Mouse (Mus musculus): ENCODE measurements at regions not wholly inside any gene's neighbourhood (a gene's known extent, or its start where the extent isn't known, plus 50 kb on each side); places are given as distances from the start of the nearest gene placed in this dataset.
"Not testable (repeated sequence)": the region's sequence is repeated elsewhere in the genome, so short reads cannot be mapped to it uniquely, and the experiment has no call there.

- H3K27ac ChIP-seq; intact Hi-C loops (cut with DNase I); H3K4me3 ChIP-seq; DNase-seq: not testable (repeated sequence)
Observed at GRCm38 (mm10) chr1:23316288-23316687, 81.3 kb downstream of the Ogfrl1 start.

DNA sequence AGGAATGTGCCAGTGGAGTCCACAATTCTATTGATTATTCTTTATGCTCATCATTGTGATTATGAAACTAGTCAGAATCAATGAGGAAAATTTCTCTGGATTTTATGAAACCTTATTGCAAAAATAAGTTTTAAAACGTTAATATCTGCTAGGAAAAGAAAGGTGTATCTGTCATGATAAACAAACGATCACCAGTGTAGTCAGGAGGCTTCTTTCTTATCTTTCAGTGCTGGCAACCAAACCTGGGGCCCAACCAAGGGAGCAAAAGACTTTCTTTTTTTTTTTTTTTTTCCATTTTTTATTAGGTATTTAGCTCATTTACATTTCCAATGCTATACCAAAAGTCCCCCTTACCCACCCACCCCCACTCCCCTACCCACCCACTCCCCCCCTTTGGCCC is 82.7 kb downstream of the Ogfrl1 start:
- H3K27ac ChIP-seq; intact Hi-C loops (cut with DNase I); DNase-seq; H3K4me3 ChIP-seq: not testable (repeated sequence)

- H3K27ac ChIP-seq: no peak overlapping the region
- no peak overlapping the region for H3K4me3 ChIP-seq
- intact Hi-C loops (cut with DNase I): no loop called here
- DNase-seq: no peak
- TF ChIP-seq CTCF (IDR thresholded peaks at IDR 0.05): no peak
Observed at GRCm38 (mm10) chr1:23292718-23293117, 104.9 kb downstream of the Ogfrl1 start.

DNA sequence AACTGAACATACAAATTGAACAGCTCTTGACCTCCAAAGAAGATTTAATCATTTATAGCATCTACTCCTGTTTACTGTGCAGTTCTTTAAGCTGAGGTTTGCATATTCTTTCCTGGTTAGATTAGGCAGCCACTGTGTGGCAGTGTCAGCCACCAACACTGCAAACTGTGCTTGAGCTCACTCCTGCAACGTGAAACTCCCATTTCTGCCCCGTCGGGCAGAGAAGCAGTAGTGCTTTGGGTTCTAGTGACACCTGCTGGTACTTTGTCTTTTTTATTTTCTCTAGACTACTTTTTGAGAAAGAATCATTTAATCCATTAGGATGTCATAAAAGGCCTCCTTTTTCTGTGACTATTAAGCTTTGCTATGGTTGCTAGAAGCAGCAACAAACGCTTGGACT is 110.8 kb downstream of the Ogfrl1 start:
- TF ChIP-seq CTCF (IDR thresholded peaks at IDR 0.05): peak; percentile 73
- intact Hi-C loops (cut with DNase I): loop anchor here (5.0 kb wide), 1 partner anchor 114 kb away; no protein-coding TSS in a partner anchor
- peak; percentile 43 for DNase-seq
- Histone ChIP-seq H3K27ac (no peak overlapping the region), H3K4me3 (no peak overlapping the region)

GRCm38 (mm10) chr1:23282870-23283219 is 114.7 kb downstream of the Ogfrl1 start:
- intact Hi-C loops (cut with DNase I): no loop called here
- no peak for TF ChIP-seq CTCF (IDR thresholded peaks at IDR 0.05)
- H3K4me3 ChIP-seq: no peak overlapping the region
- no peak for DNase-seq
- H3K27ac ChIP-seq: no peak overlapping the region

DNA sequence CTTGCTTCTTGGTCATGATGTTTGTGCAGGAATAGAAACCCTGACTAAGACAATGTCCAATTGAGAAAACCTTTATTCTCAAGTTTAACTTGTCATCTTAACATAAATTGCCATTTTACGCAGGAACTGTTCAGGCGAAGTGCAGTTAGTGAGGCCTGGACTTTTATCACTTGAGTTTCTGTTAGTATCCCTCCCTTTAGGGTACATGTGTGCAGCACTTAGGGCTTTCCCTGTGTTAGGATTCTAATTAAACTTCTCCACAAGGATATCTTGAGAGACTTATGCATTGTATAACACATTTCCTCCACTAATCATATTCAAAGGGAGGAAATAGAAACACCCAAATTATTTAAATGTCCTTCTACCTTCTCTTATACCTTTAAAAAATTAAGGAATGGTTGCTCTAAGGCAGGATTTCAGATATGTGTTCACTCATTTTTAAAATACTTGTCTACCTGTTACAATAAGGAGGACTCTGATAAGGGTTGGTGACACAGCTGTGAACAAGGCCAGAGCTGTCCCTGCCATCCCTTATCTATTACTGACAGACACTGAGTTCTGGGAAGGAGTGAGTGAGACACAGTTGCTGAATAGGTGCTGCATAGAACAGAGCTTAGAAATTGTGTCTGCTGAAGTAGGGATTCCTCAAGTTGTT is 115.2 kb downstream of the Ogfrl1 start:
- no peak for TF ChIP-seq CTCF (IDR thresholded peaks at IDR 0.05)
- no peak overlapping the region for H3K4me3 ChIP-seq
- intact Hi-C loops (cut with DNase I): no loop called here
- DNase-seq: no peak
- no peak overlapping the region for H3K27ac ChIP-seq

DNA sequence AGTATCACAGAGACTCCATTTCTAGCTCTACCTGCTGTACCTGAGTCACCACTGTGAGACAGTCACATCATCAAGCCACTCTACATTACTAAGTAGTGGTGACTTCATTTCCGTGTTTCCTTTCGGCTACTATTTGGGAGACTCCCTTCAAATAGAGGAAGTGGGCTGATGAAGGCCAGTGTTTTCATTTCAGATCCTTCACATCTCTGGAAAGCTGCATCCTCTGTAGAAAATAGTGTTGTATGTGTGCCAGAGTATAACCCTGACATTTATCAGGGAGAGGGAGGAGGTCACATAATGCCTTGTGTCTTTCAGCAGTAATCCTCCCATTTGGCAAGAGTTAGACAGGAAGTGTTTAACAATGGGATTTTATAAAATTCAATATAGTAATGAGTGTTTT is 117.7 kb downstream of the Ogfrl1 start:
- no peak for DNase-seq
- no peak overlapping the region for H3K4me3 ChIP-seq
- peak overlapping the region; percentile 44 for H3K27ac ChIP-seq
- no peak for TF ChIP-seq CTCF (IDR thresholded peaks at IDR 0.05)
- intact Hi-C loops (cut with DNase I): no loop called here

- intact Hi-C loops (cut with DNase I): no loop called here
- H3K4me3 ChIP-seq: peak overlapping the region; percentile 12
- H3K27ac ChIP-seq: peak overlapping the region; percentile 35; the same call in 1 of the 2 replicates
- no peak for TF ChIP-seq CTCF (IDR thresholded peaks at IDR 0.05)
- no peak for DNase-seq
Observed at GRCm38 (mm10) chr1:23272077-23272476, 125.5 kb downstream of the Ogfrl1 start.

GRCm38 (mm10) chr1:23270910-23271822 is 126.4 kb downstream of the Ogfrl1 start:
- intact Hi-C loops (cut with DNase I): no loop called here

GRCm38 (mm10) chr1:23268062-23268461 is 129.5 kb downstream of the Ogfrl1 start:
- peak overlapping the region; percentile 21; the same call in 1 of the 2 replicates for H3K27ac ChIP-seq
- DNase-seq: no peak
- TF ChIP-seq CTCF (IDR thresholded peaks at IDR 0.05): no peak

More at GRCm38 (mm10) chr1:23270910-23271822, 126.4 kb downstream of the Ogfrl1 start:
- no peak for TF ChIP-seq CTCF (IDR thresholded peaks at IDR 0.05)
- H3K4me3 ChIP-seq: peak overlapping the region; percentile 39
- no peak for DNase-seq
- peak overlapping the region; percentile 35 for H3K27ac ChIP-seq

GRCm38 (mm10) chr1:23265556-23266232 is 131.9 kb downstream of the Ogfrl1 start:
- intact Hi-C loops (cut with DNase I): no loop called here
- Histone ChIP-seq H3K4me3 (peak overlapping the region; percentile 23; the same call in 1 of the 2 replicates), H3K27ac (peak overlapping the region; percentile 72)
- no peak for TF ChIP-seq CTCF (IDR thresholded peaks at IDR 0.05)
- no peak for DNase-seq

More at GRCm38 (mm10) chr1:23268062-23268461, 129.5 kb downstream of the Ogfrl1 start:
- no peak overlapping the region for H3K4me3 ChIP-seq
- intact Hi-C loops (cut with DNase I): no loop called here

- H3K27ac ChIP-seq: peak overlapping the region; percentile 66
- no peak for TF ChIP-seq CTCF (IDR thresholded peaks at IDR 0.05)
- no peak overlapping the region for H3K4me3 ChIP-seq
- intact Hi-C loops (cut with DNase I): no loop called here
- DNase-seq: no peak
Observed at GRCm38 (mm10) chr1:23264251-23264650, 133.3 kb downstream of the Ogfrl1 start.

DNA sequence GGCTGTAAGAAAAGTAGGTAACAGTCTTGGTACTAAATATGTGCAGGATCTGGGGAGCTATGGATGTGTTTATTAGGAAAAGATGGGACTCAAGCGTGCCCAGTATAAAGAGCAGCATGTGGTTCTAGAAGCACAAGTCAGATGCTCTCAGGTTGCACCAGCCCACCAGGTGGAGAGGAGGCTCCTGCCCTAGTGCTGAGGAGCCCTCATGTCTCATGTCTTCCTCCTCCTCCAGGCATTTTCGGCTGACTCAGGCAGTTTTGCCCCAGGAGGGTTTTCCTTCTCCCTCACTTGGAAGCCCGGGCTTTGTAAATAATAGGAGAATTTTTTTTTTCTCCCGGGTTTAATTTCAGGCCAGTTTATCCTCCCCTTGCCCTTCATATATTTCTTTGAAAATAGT is 133.8 kb downstream of the Ogfrl1 start:
- Histone ChIP-seq H3K27ac (peak overlapping the region; percentile 66), H3K4me3 (no peak overlapping the region)
- intact Hi-C loops (cut with DNase I): no loop called here
- DNase-seq: peak; percentile 36
- no peak for TF ChIP-seq CTCF (IDR thresholded peaks at IDR 0.05)

Measured in gastrocnemius, adult 2 months (tissue).